Mouse (Mus musculus) ovary, adult 10 weeks (tissue): ENCODE measurements around the gene Srpx. TPM values are rescaled to one million over a fixed set of nuclear protein-coding genes. Genes with fewer than 3 reads are reported as not detected.

Source experiments
- polyA plus RNA-seq: library from polyadenylated mRNA; stranded (reverse); fragments of 350-450 nt; fragmentation: Illumina TruSeq; extraction: RNeasy Lipid Tissue Mini Kit (QIAGEN cat#74804); gene quantifications from one replicate; pipeline ENCODE4 v1.2.3, GENCODE M21; 2014

Srpx gene
- 8.9 TPM for polyA plus RNA-seq

GRCm38 (mm10) chrX:10117065-10117719, at the start of gene Srpx:
Srpx (minus strand) TSS chrX:10117709.

Other genes with a start within 250 kb of the Srpx start
- 2.5 TPM for gene Sytl5, start 232.1 kb downstream of the Srpx start, polyA plus RNA-seq
- 40.6 TPM for gene Rpgr, start 99.2 kb upstream of the Srpx start, polyA plus RNA-seq
- gene Otc, start 134.6 kb upstream of the Srpx start, polyA plus RNA-seq, result 0.60 TPM